Mouse (Mus musculus): ENCODE data around the gene C1qtnf4.
"Not testable (repeated sequence)": the region's sequence is repeated elsewhere in the genome, so short reads cannot be mapped to it uniquely, and the experiment has no call there.

Gene C1qtnf4

GRCm38 (mm10) chr2:90881824-90882223, 3.8 kb upstream of the C1qtnf4 start:
- DNase-seq (ENCODE audit: low spot score in 2 of 2): no peak

DNA sequence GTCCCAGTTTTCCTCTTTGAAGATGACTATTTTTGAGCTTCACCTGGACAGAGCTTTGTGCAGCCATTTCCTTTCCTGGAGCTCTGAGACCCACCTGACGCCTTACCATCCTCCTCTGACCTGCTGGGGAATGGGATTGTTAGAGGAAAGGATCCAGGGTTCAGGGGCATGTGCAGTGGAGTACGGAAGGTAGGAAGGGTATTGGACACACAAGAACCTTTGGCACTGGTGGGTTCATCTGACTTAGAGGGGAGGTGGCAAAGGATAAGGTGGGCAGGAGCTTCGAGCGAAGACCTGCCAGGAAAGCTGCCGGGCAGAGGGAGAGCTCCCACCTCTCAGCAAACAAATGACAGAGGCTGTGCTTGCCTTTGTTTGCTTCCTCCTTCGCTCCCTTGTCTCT, 776 bp downstream of the C1qtnf4 start:
- DNase-seq (ENCODE audit: low spot score in 2 of 2): no peak

DNA sequence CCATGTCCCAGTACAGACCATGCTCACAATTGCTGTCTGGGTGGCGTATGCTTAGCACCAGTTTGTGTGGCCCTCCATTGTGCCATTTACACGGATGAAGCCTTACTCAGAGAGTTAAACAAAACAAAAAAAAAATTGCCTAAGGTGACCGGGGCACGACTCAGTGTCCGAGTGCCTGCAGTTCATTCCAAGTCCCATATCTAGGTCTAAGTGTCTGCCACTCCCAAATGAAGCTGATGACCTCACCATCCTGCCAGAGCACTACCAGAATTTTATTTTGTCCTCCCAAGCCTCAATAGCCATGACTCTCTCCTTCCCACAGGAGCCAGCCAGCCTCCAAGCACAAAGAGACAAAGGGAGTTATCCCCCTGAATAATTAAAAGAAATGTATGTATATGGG, 2.0 kb downstream of the C1qtnf4 start:
- no peak for DNase-seq (ENCODE audit: low spot score in 2 of 2)

DNA sequence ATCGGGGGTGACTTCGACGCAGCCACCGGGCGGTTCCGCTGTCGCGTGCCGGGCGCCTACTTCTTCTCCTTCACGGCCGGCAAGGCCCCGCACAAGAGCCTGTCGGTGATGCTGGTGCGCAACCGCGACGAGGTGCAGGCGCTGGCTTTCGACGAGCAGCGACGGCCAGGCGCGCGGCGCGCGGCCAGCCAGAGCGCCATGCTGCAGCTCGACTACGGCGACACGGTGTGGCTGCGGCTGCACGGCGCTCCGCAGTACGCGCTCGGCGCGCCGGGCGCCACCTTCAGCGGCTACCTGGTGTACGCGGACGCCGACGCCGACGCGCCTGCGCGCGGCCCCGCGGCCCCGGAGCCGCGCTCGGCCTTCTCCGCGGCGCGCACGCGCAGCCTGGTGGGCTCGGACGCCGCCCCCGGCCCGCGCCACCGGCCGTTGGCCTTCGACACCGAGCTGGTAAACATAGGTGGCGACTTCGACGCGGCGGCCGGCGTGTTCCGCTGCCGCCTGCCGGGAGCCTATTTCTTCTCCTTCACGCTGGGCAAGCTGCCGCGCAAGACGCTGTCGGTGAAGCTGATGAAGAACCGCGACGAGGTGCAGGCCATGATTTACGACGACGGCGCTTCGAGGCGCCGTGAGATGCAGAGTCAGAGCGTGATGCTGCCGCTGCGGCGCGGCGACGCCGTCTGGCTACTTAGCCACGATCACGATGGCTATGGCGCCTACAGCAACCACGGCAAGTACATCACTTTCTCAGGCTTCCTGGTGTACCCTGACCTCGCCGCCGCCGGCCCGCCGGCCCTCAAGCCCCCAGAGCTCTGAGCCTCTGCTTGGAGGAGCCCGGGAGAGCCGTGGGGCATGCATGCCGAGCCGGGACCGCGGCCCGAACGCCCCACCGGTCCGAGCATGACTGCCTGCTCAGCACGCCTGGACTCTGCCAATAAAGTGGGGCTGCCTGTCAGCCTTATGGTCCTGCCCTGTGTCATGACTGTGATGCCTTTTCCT, 4.2 kb downstream of the C1qtnf4 start:
- peak; percentile 61 to 74 for DNase-seq (ENCODE audit: low spot score in 2 of 2)

DNA sequence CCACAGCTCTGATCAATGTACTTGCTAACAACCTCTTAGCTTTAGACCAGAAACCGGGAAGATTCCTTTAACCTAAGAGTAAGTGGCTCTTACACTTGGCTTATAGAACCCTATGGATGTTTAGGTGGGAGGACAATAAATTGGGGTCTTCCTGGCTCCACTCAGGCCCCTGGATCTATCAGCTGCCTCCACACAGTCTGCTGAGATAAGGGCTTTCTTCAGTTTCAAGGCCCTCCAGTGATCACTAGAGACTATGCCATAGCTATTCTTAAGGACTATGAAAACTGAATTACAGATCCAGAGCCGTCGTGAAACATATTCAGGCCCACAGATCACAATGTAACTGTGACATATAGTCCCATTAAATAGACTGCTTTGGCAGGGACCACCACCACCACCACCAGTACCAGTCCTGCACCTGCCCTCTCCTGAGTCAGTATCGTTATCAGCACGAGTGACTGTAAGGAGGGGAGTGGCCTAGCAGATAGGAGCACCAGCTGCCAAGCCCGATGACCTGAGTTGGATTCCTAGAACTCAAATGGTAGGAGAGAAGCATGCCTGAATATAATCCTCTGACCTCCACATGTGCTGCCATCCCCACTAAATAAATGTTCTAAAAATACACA, 8.1 kb downstream of the C1qtnf4 start:
- DNase-seq (ENCODE audit: low spot score in 2 of 2): peak in 1 of 2 experiments; percentile 34

DNA sequence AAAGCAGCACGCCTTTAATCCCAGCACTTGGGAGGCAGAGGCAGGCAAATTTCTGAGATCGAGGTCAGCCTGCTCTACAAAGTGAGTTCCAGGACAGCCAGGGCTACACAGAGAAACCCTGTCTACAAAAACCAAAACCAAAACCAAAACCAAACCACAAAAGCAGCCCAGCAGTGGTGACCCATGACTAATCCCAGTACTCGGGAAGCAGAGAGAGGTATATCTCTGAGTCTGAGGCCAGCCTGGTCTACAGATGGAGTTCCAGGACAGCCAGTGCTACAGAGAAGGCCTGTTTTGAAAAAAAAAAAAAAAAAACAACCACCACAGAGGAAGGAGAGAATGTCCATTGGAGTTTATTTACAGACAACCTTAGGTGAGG, 8.6 kb downstream of the C1qtnf4 start:
- DNase-seq (ENCODE audit: low spot score in 2 of 2): not testable (repeated sequence)

DNA sequence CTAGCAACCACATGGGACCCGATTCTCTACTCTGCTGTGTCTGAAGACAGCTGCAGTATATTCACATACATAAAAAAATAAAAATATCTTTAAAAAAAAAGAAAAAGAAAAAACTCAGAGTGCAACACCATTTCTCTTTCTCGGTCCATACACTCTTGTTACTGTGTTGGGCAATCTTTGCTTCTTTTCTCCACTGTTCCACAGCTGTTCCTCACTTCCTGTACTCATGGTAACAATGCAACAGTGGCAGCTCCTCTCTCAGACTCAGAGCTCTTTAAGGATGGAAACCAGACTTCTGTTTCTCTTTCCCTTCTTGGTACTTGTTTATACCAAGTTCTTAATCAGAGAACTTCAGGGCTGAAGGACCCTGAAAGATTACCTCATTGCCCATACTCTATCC, 17.7 kb downstream of the C1qtnf4 start:
- no peak for DNase-seq (ENCODE audit: low spot score in 2 of 2)

DNA sequence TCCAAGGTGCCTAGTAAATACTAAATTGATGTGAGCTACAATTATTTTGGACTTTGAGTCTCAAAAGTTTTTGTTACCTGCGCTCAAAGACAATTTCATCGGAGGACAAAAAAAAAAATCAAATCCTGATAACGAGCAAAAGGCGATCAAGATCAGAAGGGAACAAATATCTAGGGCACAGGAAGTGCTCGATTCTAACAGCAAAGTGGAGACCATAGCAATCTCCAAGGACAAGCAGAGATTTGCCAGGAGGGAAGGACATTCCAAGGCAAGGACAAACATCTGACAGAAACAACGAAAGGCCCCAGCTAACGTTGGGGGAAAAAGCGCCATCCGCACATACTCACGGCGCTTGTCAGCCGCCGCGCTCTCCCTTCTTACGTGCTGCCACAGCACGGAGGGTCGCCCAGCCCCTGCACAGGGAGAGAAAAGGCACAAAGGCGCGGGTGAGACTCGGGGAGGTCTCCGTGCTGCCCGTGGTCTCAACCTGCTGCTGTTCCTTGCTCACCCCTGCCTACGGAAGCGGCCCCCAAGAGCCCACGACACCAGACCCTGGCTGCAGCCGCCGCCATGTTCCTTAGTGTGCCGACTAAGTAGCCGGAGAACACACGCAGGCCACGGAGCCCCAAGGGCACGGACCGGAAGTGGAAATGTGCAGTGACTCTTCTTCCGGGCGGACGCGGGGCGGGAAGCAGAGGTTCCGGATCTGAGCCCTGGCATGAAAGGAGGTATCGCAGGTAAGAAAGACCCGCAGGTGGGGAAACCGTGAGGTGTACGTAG, 18.6 kb downstream of the C1qtnf4 start, which contains the start of the genes Kbtbd4 and Ndufs3:
Gene Kbtbd4, plus strand, starts transcription at position 665 of the 780 bp plus-strand sequence.
Gene Ndufs3, minus strand, starts transcription at position 752 of the 780 bp plus-strand sequence.
- peak; percentile 89 to 95 for DNase-seq (ENCODE audit: low spot score in 2 of 2)

DNA sequence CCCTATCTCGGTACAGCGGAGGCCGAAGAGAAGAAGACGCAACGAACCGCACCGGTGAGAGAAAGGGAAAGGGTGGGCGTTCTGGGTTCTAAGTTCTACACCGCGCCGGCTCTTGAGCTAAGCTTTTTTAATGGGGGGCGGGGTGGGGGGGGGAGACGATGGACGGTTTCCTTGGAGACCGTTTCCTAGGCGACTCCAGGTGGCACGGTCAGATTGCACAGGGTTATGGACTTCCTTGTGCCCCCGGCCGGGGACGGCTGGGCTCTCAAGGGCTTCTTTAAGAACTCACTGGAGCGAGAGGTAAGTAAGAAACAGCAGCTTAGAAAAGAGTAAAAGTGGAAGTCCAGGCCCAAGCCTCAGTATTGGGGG, 19.2 kb downstream of the C1qtnf4 start:
- DNase-seq (ENCODE audit: low spot score in 2 of 2): no peak

DNA sequence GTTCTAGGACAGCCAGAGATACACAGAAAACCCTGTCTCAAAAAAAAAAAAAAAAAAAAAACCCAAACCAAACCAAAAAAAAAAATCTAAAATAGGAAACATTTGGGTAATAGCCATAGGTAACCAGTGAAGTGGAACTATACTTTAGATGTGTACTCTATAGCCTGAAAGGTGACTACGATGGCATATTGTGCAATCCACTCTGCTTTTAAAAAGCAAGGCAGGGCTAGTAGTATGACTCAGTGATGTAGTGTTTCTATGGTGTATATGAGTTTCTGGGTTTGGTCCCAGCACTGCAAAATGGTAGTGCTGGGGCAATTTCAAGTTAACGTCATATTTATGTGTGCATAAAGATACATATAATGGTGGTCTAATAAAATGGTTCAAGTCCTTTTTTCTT, 21.1 kb downstream of the C1qtnf4 start:
- DNase-seq (ENCODE audit: low spot score in 2 of 2): no peak

DNA sequence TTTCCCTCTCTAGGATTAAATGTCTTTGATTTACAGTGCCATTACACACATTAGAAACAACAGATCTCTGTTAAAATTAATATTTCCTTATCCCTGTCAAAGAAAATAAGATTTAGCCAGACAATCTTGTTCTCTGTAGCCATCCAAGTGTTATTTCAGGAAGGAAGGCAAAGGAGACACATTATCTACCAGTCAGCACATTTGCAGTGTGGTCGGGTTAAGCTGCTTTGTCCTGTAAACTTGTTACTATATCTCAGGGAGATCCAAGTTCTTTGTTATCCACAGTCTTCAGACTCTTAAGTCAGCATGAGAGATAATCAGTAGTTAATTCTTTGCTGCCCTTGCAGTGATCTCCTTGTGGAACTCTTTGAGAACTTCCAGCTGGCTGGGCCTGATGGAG, 25.2 kb downstream of the C1qtnf4 start:
- no peak for DNase-seq (ENCODE audit: low spot score in 2 of 2)

- DNase-seq (ENCODE audit: low spot score in 2 of 2): no peak
Observed at GRCm38 (mm10) chr2:90911668-90912067, 26.0 kb downstream of the C1qtnf4 start.

DNA sequence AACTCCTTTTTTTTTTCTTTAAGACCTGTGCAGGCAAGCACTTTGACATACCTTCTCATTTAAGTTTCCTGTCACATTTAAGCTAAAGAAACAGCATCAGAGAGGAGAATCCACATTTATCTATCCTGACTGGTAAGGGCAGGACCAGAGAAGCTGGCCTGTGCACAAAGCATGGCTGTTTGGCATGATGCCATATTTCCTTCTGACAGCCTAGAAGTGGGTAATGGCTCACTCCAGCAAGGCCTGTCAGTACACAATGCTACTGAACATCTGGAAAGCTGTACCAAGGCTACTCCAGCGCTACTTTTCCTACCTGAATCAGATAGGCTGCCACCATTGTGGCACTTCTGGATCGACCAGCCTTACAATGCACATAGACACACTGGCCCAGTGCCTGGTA, 28.0 kb downstream of the C1qtnf4 start:
- DNase-seq (ENCODE audit: low spot score in 2 of 2): no peak

DNA sequence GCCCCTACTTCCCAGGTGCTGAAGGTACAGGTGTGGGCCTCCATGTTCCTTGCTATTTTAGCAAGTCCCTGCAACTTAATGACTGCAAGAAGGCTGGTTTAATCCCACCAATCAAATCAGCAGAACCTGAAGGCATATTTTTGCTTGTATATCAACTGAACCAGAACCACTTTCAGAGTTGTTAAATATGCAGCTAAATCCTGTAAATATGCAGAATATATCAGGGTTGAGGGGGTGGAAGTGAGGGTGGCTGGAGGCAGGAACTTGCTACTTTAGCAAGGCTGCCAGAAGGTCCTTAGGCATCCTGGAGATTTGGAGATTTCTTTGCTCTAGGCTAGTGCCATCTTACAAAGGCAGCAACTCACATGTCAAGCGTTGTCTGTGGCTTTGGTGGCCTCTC, 29.9 kb downstream of the C1qtnf4 start:
- no peak for DNase-seq (ENCODE audit: low spot score in 2 of 2)

DNA sequence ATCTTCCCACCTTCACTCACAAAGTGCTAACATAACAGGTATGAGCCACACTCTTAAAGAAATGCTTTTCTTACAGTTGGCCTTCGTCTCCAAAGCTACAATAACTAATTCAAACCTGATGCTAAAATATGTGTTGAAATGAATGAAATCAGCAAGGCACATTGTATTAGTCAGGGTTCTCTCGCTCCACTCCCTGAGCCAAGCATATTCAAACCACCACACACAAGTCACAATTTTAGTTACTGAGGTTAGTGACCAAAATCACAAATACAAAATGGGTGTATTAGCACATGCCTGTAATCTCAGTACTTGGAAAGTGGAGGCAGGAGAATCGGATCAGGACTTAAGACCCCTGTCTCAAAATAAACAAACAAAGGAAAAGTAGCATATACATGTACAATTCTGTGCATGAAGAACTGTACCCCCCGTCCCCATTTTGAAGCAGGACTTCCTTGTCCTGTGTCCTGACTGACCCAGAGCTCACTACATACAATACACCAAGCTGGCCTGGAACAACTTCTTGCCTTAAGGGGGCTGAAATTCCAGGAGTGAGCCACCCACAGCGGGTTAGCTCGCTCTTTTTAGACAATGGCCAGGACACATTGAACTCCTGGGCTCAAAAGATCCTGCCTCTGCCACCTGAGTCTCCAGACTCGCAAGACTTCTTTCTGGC, 31.0 kb downstream of the C1qtnf4 start:
- DNase-seq (ENCODE audit: low spot score in 2 of 2): no peak

DNA sequence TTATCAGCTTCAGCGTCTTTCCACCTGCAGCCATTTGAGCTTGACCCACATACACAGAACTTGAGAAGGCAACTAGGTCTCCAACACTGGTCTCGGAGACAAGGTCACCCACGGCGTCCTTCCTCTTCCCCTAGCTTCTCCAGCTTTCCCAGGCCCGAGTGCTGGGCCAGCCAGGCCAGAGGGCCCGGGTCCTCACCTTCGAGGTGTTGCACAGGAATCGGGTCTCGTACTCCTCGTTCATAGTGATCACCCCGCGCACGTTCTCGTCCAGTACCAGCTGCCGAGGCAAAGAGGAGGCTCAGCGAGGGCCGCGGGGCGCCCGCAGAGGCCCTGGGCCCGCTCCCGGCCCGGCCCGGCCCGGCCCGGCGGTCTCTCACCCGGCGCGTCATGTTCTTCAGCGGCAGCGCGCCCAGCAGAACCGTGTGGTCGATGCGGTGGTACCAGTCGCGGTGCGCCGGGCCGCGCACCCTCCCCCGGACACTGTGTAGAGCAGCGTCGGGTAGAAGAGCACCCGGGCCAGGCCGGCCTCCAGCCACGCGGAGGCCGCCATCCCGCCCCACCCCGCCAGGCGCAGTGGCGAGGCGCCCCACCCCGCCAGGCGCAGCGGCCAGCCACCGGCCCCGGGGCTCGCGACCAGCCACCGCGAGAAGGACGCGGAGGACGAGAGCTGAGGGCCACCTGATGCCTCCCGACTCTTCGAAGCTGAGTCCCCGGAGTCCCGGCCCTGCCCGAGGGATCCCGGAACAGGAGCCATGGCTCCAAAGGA, 31.8 kb downstream of the C1qtnf4 start:
- peak; percentile 73 to 87 for DNase-seq (ENCODE audit: low spot score in 2 of 2)

- no peak for DNase-seq (ENCODE audit: low spot score in 2 of 2)
Observed at GRCm38 (mm10) chr2:90917999-90918698, 32.5 kb downstream of the C1qtnf4 start.

GRCm38 (mm10) chr2:90921178-90921577, 35.5 kb downstream of the C1qtnf4 start:
- no peak for DNase-seq (ENCODE audit: low spot score in 2 of 2)

- DNase-seq (ENCODE audit: low spot score in 2 of 2): no peak
Observed at GRCm38 (mm10) chr2:90922636-90923035, 37.0 kb downstream of the C1qtnf4 start.

DNA sequence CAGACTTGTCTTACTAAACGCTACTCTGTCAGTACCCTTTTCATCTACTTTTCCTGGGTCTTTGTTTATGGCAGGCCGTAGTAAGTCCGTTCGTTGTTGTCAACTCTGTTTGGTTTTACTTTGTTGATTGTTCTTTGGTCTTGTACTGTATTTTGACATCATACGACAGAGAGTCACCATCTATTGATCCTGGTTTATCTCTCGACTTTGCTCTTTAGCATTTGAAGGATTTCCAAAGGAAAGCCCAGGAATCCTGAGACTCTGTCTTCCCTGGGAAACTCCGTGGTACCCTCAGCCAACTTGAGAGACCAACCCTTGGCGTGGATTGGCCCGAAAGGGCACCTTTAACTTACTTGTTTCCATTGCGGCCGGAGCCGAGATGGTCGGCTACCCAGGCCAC, 42.9 kb downstream of the C1qtnf4 start:
- no peak for DNase-seq (ENCODE audit: low spot score in 2 of 2)
